Mouse (Mus musculus) midbrain, embryonic 10.5 days (tissue): ENCODE data around the gene Aff3. TPM values are rescaled to one million over a fixed set of nuclear protein-coding genes. Genes with fewer than 3 reads are reported as not detected.

ENCODE experiments used
- DNase-seq: peaks from one replicate; pipeline ENCODE4 v3.0.0-alpha.2; 2017; ENCODE audit warnings: low spot score
- H3K27ac ChIP-seq: fragments of 300-500 bp; sonication (generic); replicated peaks from 2 replicates; pipeline ENCODE4 v1.5.1; 2016; ENCODE audit warnings: mild to moderate bottlenecking
- H3K27me3 ChIP-seq: fragments of 300-500 bp; sonication (generic); 2 replicates; pipeline ENCODE4 v1.6.1; 2016; ENCODE audit warnings: low read depth, mild to moderate bottlenecking; ENCODE audit not compliant: poor library complexity, severe bottlenecking
- H3K36me3 ChIP-seq: fragments of 300-500 bp; sonication (generic); 2 replicates; pipeline ENCODE4 v1.6.1; 2016; ENCODE audit warnings: mild to moderate bottlenecking, moderate library complexity
- H3K4me1 ChIP-seq: fragments of 300-500 bp; sonication (generic); 2 replicates; pipeline ENCODE4 v1.6.1; 2016
- H3K4me3 ChIP-seq: fragments of 300-500 bp; sonication (generic); 2 replicates; pipeline ENCODE4 v1.5.1; 2016; ENCODE audit warnings: mild to moderate bottlenecking, moderate library complexity
- H3K9me3 ChIP-seq: fragments of 300-500 bp; sonication (generic); replicated peaks from 2 replicates; pipeline ENCODE4 v1.6.1; 2016; ENCODE audit warnings: mild to moderate bottlenecking
- WGBS: fragments of 180-500 bp; shearing (Covaris S2); methylation state at CpG from one replicate; pipeline ENCODE4 v1.1.7; 2016; 5-methylcytosine and 5-hydroxymethylcytosine counted together
- polyA plus RNA-seq: library from polyadenylated mRNA; unstranded; fragments of >200 nt; fragmentation: Nextera tagmentation; extraction: Ambion mirVana; gene quantifications from 2 replicates; pipeline ENCODE4 v1.2.1, GENCODE M21; 2016

Gene Aff3
- polyA plus RNA-seq, 1 experiment from 2014 or later: 3.0 TPM

- H3K36me3 ChIP-seq: peaks cover 17% of the 10 kb centered on the region
- WGBS: 39% methylated on average over 4 of the region's 4 CpGs
- no peak overlapping the region for H3K4me3 ChIP-seq
- no peaks in the 10 kb centered on the region for H3K9me3 ChIP-seq
- no peak for DNase-seq
- H3K27ac ChIP-seq: no peak overlapping the region
- peaks cover 14% of the 10 kb centered on the region for H3K27me3 ChIP-seq
- H3K4me1 ChIP-seq: peaks cover 32% of the 10 kb centered on the region
Measured at GRCm38 (mm10) chr1:38621840-38622239, 42.9 kb downstream of the Aff3 start.

DNA sequence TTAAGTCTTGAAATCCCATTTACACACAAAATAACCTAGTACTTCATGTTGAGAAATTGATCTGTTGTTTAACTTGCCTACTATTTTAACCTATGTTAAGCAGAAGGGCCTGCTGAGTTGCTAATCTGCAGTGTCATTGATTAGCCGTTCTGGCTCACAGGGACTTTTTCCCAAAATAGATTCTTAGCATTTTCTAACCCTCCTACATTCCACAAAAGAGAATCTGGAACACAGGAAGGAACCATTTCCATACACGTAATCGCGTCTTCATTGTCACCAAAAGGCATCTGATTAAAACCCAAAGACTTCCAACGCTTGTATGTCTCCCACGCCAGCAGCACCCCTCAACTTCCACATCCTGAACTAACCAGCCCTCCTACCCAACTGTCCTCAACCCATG lies 44.4 kb downstream of the Aff3 start:
- Histone ChIP-seq H3K27ac (no peak overlapping the region), H3K4me1 (peaks cover 18% of the 10 kb centered on the region), H3K4me3 (no peak overlapping the region), H3K27me3 (peaks cover 3% of the 10 kb centered on the region; the same call in 1 of the 2 replicates), H3K36me3 (peaks cover 17% of the 10 kb centered on the region), H3K9me3 (no peaks in the 10 kb centered on the region)
- 89% methylated on average over 6 of the region's 6 CpGs for WGBS
- DNase-seq: no peak

GRCm38 (mm10) chr1:38606741-38607140 lies 58.0 kb downstream of the Aff3 start:
- H3K4me3 ChIP-seq: no peak overlapping the region
- H3K27ac ChIP-seq: peak overlapping the region; percentile 80
- DNase-seq: peak; percentile 68
- H3K36me3 ChIP-seq: no peaks in the 10 kb centered on the region
- peaks cover 18% of the 10 kb centered on the region for H3K4me1 ChIP-seq
- WGBS: 8% methylated on average over 4 of the region's 4 CpGs
- no peaks in the 10 kb centered on the region for H3K9me3 ChIP-seq
- H3K27me3 ChIP-seq: no peaks in the 10 kb centered on the region

GRCm38 (mm10) chr1:38605426-38605825 lies 59.3 kb downstream of the Aff3 start:
- H3K36me3 ChIP-seq: no peaks in the 10 kb centered on the region
- WGBS: 79% methylated on average over 4 of the region's 4 CpGs

GRCm38 (mm10) chr1:38604611-38605010 lies 60.1 kb downstream of the Aff3 start:
- Histone ChIP-seq H3K36me3 (no peaks in the 10 kb centered on the region), H3K4me1 (peaks cover 18% of the 10 kb centered on the region), H3K9me3 (no peaks in the 10 kb centered on the region), H3K27me3 (no peaks in the 10 kb centered on the region), H3K4me3 (no peak overlapping the region), H3K27ac (no peak overlapping the region)
- WGBS: 94% methylated on average over 7 of the region's 7 CpGs
- DNase-seq: no peak

More at GRCm38 (mm10) chr1:38605426-38605825, 59.3 kb downstream of the Aff3 start:
- no peak overlapping the region for H3K4me3 ChIP-seq
- H3K4me1 ChIP-seq: peaks cover 18% of the 10 kb centered on the region
- no peak overlapping the region for H3K27ac ChIP-seq
- no peaks in the 10 kb centered on the region for H3K9me3 ChIP-seq
- DNase-seq: no peak
- no peaks in the 10 kb centered on the region for H3K27me3 ChIP-seq

DNA sequence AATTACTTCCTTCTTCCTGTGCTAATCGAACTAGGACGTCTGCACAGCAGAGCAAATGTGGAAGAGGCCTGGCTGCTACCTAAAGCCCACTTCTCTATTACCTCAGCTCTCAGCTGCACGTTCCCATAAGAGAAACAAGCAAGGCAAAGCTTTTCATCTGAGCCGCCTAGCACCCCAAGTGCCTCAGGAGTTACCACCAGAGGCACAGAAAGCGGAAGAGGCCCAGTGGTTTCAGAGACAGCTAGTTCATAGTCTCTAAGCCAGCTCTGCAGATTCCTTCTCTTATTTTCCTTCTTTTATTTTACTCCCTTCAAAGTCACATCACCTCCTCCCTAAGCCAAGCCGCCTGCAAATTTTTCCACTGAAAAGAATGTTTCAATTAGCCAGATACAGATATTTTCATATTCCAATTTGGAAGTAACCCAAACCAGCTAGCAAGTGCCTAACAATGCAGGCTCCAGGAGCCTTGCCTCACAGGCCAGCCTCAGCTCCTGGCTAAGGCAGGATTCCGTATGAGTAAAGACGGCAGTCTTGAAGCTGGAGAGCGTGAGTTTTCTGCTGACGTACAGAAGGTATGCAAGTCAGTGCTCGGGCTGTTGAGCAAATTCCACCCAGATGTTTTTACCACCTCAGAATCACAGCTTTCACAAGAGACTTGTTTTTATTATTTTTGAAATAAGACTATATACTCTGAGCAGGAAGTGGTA lies 62.8 kb downstream of the Aff3 start:
- WGBS: 75% methylated on average over 11 of the region's 11 CpGs
- no peak for DNase-seq
- Histone ChIP-seq H3K27ac (no peak overlapping the region), H3K4me3 (no peak overlapping the region), H3K9me3 (no peaks in the 10 kb centered on the region), H3K36me3 (no peaks in the 10 kb centered on the region), H3K4me1 (peaks cover 11% of the 10 kb centered on the region), H3K27me3 (no peaks in the 10 kb centered on the region)

GRCm38 (mm10) chr1:38595311-38595710 lies 69.4 kb downstream of the Aff3 start:
- Histone ChIP-seq H3K36me3 (no peaks in the 10 kb centered on the region), H3K27me3 (no peaks in the 10 kb centered on the region), H3K9me3 (no peaks in the 10 kb centered on the region), H3K4me1 (peaks cover 10% of the 10 kb centered on the region), H3K27ac (no peak overlapping the region), H3K4me3 (no peak overlapping the region)
- 83% methylated on average over 3 of the region's 3 CpGs for WGBS
- no peak for DNase-seq

- Histone ChIP-seq H3K4me3 (no peak overlapping the region), H3K36me3 (no peaks in the 10 kb centered on the region), H3K27me3 (no peaks in the 10 kb centered on the region), H3K4me1 (peaks cover 10% of the 10 kb centered on the region), H3K9me3 (no peaks in the 10 kb centered on the region), H3K27ac (no peak overlapping the region)
- 77% methylated on average over 5 of the region's 5 CpGs for WGBS
- no peak for DNase-seq
Measured at GRCm38 (mm10) chr1:38594766-38595165, 70.0 kb downstream of the Aff3 start.

DNA sequence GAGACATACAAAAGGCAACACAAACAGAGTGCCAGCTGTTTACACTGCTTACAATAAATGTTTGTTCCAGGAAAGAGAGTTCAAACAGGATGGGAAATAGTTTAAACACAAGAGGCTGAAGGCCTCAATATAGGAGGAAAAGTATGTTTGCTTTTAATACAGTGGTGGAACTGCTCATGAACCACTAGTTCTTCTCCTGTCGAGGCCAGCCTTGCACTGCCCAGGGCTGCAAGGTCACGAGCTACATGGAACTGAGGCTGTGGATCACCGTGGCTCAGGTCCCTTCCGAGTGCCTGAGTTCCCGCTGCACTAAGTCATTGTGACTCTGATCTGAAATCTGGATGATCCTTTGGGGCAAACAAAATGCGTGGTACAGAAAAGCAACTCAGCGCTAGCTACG lies 73.6 kb downstream of the Aff3 start:
- peaks cover 10% of the 10 kb centered on the region for H3K4me1 ChIP-seq
- no peak overlapping the region for H3K27ac ChIP-seq
- H3K27me3 ChIP-seq: no peaks in the 10 kb centered on the region
- no peaks in the 10 kb centered on the region; the same call in 1 of the 2 replicates for H3K36me3 ChIP-seq
- peaks cover 3% of the 10 kb centered on the region; the same call in 1 of the 2 replicates for H3K9me3 ChIP-seq
- no peak for DNase-seq
- 85% methylated on average over 8 of the region's 8 CpGs for WGBS
- H3K4me3 ChIP-seq: no peak overlapping the region

DNA sequence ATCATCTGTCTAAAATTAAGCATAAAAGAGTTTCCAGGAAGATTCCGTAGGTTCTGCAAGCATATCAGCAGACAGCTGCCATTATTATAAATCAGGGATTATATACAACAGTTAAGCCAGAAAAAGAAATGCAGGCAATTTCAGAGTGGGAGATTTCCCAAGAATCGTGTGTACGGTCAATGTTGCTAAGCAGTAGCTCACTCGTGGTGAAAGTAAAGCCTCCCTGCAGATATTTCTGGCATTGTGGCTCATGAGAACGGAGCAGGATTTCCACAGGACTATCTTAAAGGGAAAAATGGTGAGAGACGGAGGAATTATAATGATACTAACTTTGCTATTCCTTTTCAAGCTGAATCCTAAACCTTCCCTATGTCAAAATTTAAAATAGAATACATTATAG lies 76.0 kb downstream of the Aff3 start:
- Histone ChIP-seq H3K4me1 (no peaks in the 10 kb centered on the region), H3K27me3 (no peaks in the 10 kb centered on the region), H3K9me3 (peaks cover 8% of the 10 kb centered on the region; the same call in 1 of the 2 replicates), H3K27ac (no peak overlapping the region), H3K36me3 (no peaks in the 10 kb centered on the region; the same call in 1 of the 2 replicates), H3K4me3 (no peak overlapping the region)
- 90% methylated on average over 6 of the region's 6 CpGs for WGBS
- no peak for DNase-seq

- Histone ChIP-seq H3K4me1 (no peaks in the 10 kb centered on the region), H3K9me3 (peaks cover 8% of the 10 kb centered on the region; the same call in 1 of the 2 replicates), H3K4me3 (no peak overlapping the region), H3K36me3 (no peaks in the 10 kb centered on the region; the same call in 1 of the 2 replicates), H3K27ac (no peak overlapping the region), H3K27me3 (no peaks in the 10 kb centered on the region)
- WGBS: 81% methylated on average over 9 of the region's 9 CpGs
- DNase-seq: no peak
Measured at GRCm38 (mm10) chr1:38582328-38582727, 82.4 kb downstream of the Aff3 start.

DNA sequence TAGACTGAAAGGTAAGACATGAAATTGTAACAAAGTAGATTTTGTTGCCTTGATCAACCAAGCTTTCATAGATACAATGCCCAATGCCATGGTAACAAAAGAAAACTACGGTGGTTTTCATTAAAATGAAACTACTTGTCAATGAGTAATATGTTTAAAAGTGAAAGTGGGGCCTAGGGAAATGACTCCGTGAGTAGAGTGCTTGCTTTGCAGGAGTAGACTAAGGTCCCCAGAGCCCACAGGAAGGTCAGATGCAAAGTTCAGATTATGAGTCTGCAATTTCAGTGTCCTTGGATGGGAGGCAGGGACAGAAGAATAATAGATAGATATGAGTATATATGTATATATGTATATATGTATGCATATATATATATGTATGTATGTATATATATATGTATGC lies 84.2 kb downstream of the Aff3 start:
- Histone ChIP-seq H3K4me1 (no peaks in the 10 kb centered on the region), H3K27me3 (no peaks in the 10 kb centered on the region), H3K27ac (no peak overlapping the region), H3K4me3 (no peak overlapping the region), H3K36me3 (no peaks in the 10 kb centered on the region), H3K9me3 (no peaks in the 10 kb centered on the region)
- no peak for DNase-seq
- 91% methylated on average over 2 of the region's 2 CpGs for WGBS

DNA sequence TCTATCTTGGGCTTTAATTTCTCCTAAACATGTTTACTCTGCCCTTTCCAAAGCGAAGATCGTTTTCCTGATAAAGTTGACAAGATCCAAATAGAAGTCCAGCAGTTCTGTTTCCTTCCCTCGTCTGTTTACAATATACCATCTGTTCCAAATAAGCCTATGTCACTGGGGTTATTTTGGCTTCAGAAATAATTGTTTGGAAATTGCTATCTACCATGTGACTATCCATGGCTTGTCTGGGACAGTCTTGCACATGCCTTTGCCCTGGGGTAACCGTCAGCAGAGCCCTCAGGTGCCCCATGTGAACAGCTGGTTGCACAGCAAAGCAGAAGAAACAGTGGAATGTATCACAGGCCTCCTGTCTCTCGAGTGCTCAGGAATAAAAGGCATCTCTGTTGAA lies 86.4 kb downstream of the Aff3 start:
- Histone ChIP-seq H3K4me3 (no peak overlapping the region), H3K27ac (no peak overlapping the region), H3K9me3 (no peaks in the 10 kb centered on the region), H3K36me3 (no peaks in the 10 kb centered on the region), H3K4me1 (no peaks in the 10 kb centered on the region), H3K27me3 (no peaks in the 10 kb centered on the region)
- DNase-seq: no peak
- 74% methylated on average over 5 of the region's 5 CpGs for WGBS
